Mouse (Mus musculus) liver, embryonic 14.5 days (tissue): ENCODE measurements around the gene Stk11ip.

Source experiments
- CTCF ChIP-seq: IDR thresholded peaks from 2 replicates; pipeline ENCODE4 v1.5.1; 2016; ENCODE audit warnings: antibody characterized with exemption, low read depth, control low read depth
- EP300 ChIP-seq: IDR thresholded peaks from 2 replicates; pipeline ENCODE4 v1.6.1; 2016; ENCODE audit warnings: antibody characterized with exemption, low read depth

DNA sequence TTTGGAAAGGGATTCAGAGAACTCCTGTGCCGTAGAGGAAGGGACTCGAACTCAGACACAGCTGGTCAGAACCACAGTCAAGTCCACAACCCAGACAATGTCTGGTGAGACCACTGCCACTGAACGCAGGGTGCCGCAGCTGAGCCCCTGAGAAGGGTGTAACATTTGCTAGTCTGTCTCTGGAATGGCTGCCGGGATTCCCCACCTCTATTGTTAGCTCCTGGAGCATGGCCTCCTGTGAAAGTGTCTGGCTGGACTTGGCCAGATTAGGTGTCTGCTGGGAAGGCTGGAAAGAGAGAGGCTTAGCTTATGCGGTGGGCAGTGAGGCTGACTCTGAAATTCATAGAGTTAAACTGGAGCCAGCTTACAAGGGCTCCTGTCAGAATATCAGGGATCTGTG, 49.1 kb downstream of the Stk11ip start:
- TF ChIP-seq CTCF: no peak
- TF ChIP-seq EP300: no peak
